Mouse (Mus musculus) heart, adult 2 months (tissue): ENCODE results near the gene Stxbp2. TPM values are rescaled to one million over a fixed set of nuclear protein-coding genes. Genes with fewer than 3 reads are reported as not detected.

Experiments
- DNase-seq, 2 experiments: peaks; one replicate each; pipeline ENCODE4 v3.0.0; 2021
- H3K27ac ChIP-seq: fragments of 200-600 bp; 2 replicates; pipeline ENCODE4 v1.8.1; 2022
- H3K27me3 ChIP-seq: fragments of 200-500 bp; 2 replicates; pipeline ENCODE4 v1.6.1; 2012; ENCODE audit warnings: mild to moderate bottlenecking, low read length, inconsistent platforms, mixed read lengths; ENCODE audit not compliant: control insufficient read depth, insufficient read depth
- H3K36me3 ChIP-seq: fragments of 200-500 bp; 2 replicates; pipeline ENCODE4 v1.6.1; 2012; ENCODE audit warnings: low read length, inconsistent platforms; ENCODE audit not compliant: control insufficient read depth, insufficient read depth
- H3K4me1 ChIP-seq: fragments of 200-500 bp; 2 replicates; pipeline ENCODE4 v1.6.1; 2011; ENCODE audit warnings: low read length; ENCODE audit not compliant: control insufficient read depth, insufficient read depth
- H3K4me3 ChIP-seq: fragments of 200-600 bp; 2 replicates; pipeline ENCODE4 v1.8.1; 2022
- H3K79me2 ChIP-seq: fragments of 200-500 bp; replicated peaks from 2 replicates; pipeline ENCODE4 v1.6.1; 2012; ENCODE audit warnings: mild to moderate bottlenecking, inconsistent platforms, low read length, moderate library complexity, mixed read lengths; ENCODE audit not compliant: control insufficient read depth, insufficient read depth
- H3K9ac ChIP-seq: fragments of 200-500 bp; 2 replicates; pipeline ENCODE4 v1.6.1; 2012; ENCODE audit warnings: low read depth, mild to moderate bottlenecking, control low read depth, inconsistent platforms, low read length, mixed read lengths
- CTCF ChIP-seq: fragments of 200-600 bp; IDR thresholded peaks from 2 replicates; pipeline ENCODE4 v1.8.1; 2022; ENCODE audit warnings: antibody characterized with exemption, mild to moderate bottlenecking, moderate library complexity
- EP300 ChIP-seq: fragments of 200-500 bp; IDR thresholded peaks from 2 replicates; pipeline ENCODE4 v1.6.1; 2011; ENCODE audit warnings: low read depth, low read length, control low read depth; ENCODE audit not compliant: insufficient read depth
- POLR2A ChIP-seq: fragments of 200-500 bp; IDR thresholded peaks from 2 replicates; pipeline ENCODE4 v1.6.1; 2011; ENCODE audit warnings: mild to moderate bottlenecking, low read depth, low read length, control low read depth; ENCODE audit not compliant: insufficient read depth
- WGBS: fragments of 180-500 bp; shearing (Covaris S2); methylation state at CpG from one replicate; pipeline ENCODE4 v1.1.7; 2018; 5-methylcytosine and 5-hydroxymethylcytosine counted together
- intact Hi-C: fragments of 180-260 bp; cut with DNase I; formaldehyde crosslinking; loops from one replicate; pipeline ENCODE4 v1.15.1; 2025
- polyA plus RNA-seq: library from polyadenylated mRNA; depleted of rRNA; stranded (reverse); fragments of >200 nt; gene quantifications from 2 replicates; pipeline ENCODE4 v1.2.3, GENCODE M21; 2012
- total RNA-seq, 2 experiments: library from RNA; stranded (reverse); gene quantifications; 2 replicates each; pipeline ENCODE4 v1.2.3; 2021

Gene Stxbp2
- total and polyA plus RNA-seq, 3 experiments = 5.7 to 9.6 (median 6.4) TPM

DNA sequence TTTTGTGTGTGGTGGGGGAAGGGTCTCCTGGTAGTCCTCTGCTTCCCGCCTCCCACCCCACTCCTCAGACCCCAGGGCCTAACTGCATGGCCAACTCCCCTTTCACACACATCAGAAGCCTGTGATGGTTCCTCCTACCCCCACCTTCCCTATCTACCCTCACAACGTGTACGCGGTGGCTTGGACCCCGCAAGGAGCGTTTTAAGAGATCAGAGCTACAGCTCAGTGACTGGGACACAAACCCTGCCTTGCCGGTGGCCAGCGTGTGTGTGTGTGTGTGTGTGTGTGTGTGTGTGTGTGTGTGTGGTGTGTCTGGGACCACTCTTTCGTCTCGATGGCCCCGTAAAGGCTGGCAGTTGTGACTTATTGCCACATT is 42.5 kb upstream of the Stxbp2 start:
- no peaks in the 10 kb centered on the region for H3K36me3 ChIP-seq
- TF ChIP-seq EP300 (no peak), POLR2A (no peak), CTCF (no peak)
- H3K27ac ChIP-seq = no peak overlapping the region
- H3K4me3 ChIP-seq = no peak overlapping the region
- H3K4me1 ChIP-seq = no peaks in the 10 kb centered on the region
- DNase-seq = no peak
- no peaks in the 10 kb centered on the region for H3K79me2 ChIP-seq
- H3K9ac ChIP-seq = no peak overlapping the region
- H3K27me3 ChIP-seq = peaks cover 3% of the 10 kb centered on the region; the same call in 1 of the 2 replicates
- WGBS = 42% methylated on average over 11 of the region's 11 CpGs
- intact Hi-C loops = no loop called here

- Histone ChIP-seq H3K4me1 (no peaks in the 10 kb centered on the region), H3K27ac (no peak overlapping the region), H3K27me3 (no peaks in the 10 kb centered on the region), H3K9ac (no peak overlapping the region), H3K36me3 (no peaks in the 10 kb centered on the region), H3K79me2 (no peaks in the 10 kb centered on the region), H3K4me3 (no peak overlapping the region)
- TF ChIP-seq EP300 (no peak), POLR2A (no peak), CTCF (no peak)
- intact Hi-C loops = no loop called here
- DNase-seq = no peak
- 25% methylated on average over 3 of the region's 3 CpGs for WGBS
Measured at GRCm38 (mm10) chr8:3593470-3593869, 37.3 kb upstream of the Stxbp2 start.

DNA sequence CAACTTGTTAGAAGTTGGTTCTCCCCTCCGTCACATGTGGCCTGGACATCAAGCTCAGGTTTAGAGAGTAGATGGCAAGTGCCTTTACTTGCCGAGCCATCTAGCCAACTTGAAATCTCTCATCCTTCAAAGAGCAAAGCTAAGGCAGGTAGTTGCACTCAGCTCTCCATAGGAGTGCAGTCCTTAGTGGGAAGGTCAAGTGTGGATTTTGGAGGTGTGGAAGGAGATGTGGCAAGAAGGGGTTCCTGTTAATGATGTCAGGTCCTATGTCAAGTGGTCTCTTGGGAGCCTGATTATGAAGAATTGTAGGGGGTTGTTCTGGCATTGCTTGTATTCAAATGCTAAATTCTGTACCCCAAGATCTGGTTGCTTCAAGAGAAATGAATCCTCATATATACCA is 36.3 kb upstream of the Stxbp2 start:
- Histone ChIP-seq H3K36me3 (no peaks in the 10 kb centered on the region), H3K4me3 (no peak overlapping the region), H3K27me3 (no peaks in the 10 kb centered on the region), H3K4me1 (no peaks in the 10 kb centered on the region), H3K27ac (no peak overlapping the region), H3K9ac (no peak overlapping the region), H3K79me2 (no peaks in the 10 kb centered on the region)
- WGBS = 81% methylated on average over 2 of the region's 2 CpGs
- intact Hi-C loops = no loop called here
- no peak for TF ChIP-seq CTCF
- no peak for TF ChIP-seq POLR2A
- no peak for TF ChIP-seq EP300
- no peak for DNase-seq

DNA sequence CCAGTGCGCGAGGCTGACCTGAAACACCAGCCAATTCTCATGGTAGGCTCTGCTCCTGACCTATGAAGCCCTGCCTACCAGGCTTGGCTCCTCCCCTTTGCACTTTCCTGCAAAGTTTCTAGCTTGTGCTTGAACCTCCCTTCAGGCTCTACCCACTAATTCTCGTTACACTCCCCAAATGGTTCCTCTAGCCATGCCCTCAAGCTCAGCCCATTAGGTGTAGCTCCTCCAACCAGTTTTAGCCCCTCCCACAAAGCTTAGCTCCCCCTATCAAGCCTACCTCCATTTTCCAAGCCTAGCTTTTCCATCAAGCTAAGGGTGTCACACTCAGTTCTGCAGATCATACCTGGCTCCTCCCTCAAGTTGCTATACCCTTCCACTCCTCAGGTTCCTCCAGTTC is 32.7 kb upstream of the Stxbp2 start:
- H3K4me3 ChIP-seq = no peak overlapping the region
- intact Hi-C loops = no loop called here
- H3K4me1 ChIP-seq = peaks cover 3% of the 10 kb centered on the region; the same call in 1 of the 2 replicates
- no peaks in the 10 kb centered on the region for H3K27me3 ChIP-seq
- 70% methylated on average over 3 of the region's 3 CpGs for WGBS
- no peak overlapping the region for H3K9ac ChIP-seq
- TF ChIP-seq POLR2A = no peak
- no peak for TF ChIP-seq EP300
- TF ChIP-seq CTCF = no peak
- no peak for DNase-seq
- H3K36me3 ChIP-seq = no peaks in the 10 kb centered on the region
- no peaks in the 10 kb centered on the region for H3K79me2 ChIP-seq
- H3K27ac ChIP-seq = no peak overlapping the region

DNA sequence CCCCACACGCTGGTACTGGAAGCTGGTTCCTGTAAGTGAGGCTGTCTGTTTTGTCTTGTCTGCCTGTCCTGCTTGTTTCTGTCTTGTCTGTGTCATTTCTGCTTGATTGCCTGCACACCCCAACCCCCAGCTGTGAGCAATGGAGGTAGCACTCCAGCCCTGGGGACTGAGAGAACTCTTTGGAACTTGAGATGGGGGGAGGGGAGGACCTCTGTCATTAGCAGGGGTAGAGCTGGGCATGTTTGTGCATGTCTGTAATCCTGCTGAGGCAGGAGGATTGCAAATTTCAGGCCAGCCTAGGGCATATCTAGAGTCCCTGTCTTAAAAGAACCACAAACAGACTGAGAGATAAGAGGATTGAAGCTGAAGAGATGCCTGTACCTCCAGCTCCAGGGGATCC is 31.5 kb upstream of the Stxbp2 start:
- Histone ChIP-seq H3K27ac (no peak overlapping the region), H3K4me3 (no peak overlapping the region), H3K4me1 (peaks cover 3% of the 10 kb centered on the region; the same call in 1 of the 2 replicates), H3K27me3 (no peaks in the 10 kb centered on the region), H3K9ac (no peak overlapping the region), H3K79me2 (no peaks in the 10 kb centered on the region), H3K36me3 (no peaks in the 10 kb centered on the region)
- intact Hi-C loops = no loop called here
- DNase-seq = no peak
- 82% methylated on average over 1 of the region's 1 CpGs for WGBS
- TF ChIP-seq EP300 = no peak
- TF ChIP-seq POLR2A = no peak
- TF ChIP-seq CTCF = no peak

- H3K4me3 ChIP-seq = no peak overlapping the region
- H3K36me3 ChIP-seq = no peaks in the 10 kb centered on the region
- no peak overlapping the region for H3K9ac ChIP-seq
- TF ChIP-seq CTCF = no peak
- TF ChIP-seq POLR2A = no peak
- no peak for TF ChIP-seq EP300
- no peaks in the 10 kb centered on the region for H3K27me3 ChIP-seq
- H3K27ac ChIP-seq = no peak overlapping the region
- H3K79me2 ChIP-seq = no peaks in the 10 kb centered on the region
- intact Hi-C loops = no loop called here
- peaks cover 3% of the 10 kb centered on the region; the same call in 1 of the 2 replicates for H3K4me1 ChIP-seq
- DNase-seq = peak; percentile 71 to 77
- WGBS = 30% methylated on average over 6 of the region's 6 CpGs
Measured at GRCm38 (mm10) chr8:3600401-3600800, 30.4 kb upstream of the Stxbp2 start.
